Comparison of ENCODE assay signal across 11 mouse cellular contexts in the genomic region with DNA sequence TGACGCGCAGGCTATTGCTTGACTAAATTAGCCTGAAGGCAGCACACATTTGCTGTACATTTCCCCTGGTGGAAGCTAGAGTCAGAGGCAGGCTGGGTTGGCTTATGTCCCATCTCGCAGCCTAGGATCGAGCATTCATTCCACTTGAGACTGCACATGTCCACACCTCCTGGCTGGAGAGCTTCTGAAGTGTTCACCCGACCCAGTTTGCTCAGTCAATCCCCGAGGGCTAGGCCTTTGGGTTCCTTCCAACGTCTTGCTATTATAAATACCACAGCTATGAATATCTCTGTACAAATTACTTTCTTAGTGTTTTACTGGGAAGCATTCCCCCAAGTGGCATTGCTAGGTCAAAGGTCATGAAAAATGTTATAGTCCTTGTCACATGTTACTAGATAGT. TPM values are rescaled to one million over a fixed set of nuclear protein-coding genes. Genes with fewer than 3 reads are reported as not detected.
DNase-seq lines count a peak whose midpoint lies in the region; ATAC-seq lines count a peak whose summit lies in the region.
"Had no signal": no experiment of that assay in that cellular context is flagged by ENCODE, and none has a peak within 500 bp of the region (broad histone marks: within the 10 kb centered on the region; RNA-seq: fewer than 3 reads in every experiment).

No protein-coding gene starts in this region.

- no peak overlapping the region for H3K9ac ChIP-seq in midbrain, embryonic 11.5 days (ENCODE audit: low read length)
- no peak overlapping the region for H3K9ac ChIP-seq in midbrain, embryonic 16.5 days (ENCODE audit: low read depth, low read length)

- DNase-seq in midbrain, embryonic 11.5 days (ENCODE audit: low spot score, missing footprints): peak; percentile 77
- peak; percentile 83 for DNase-seq in fibroblast of lung, adult 2 months (ENCODE audit: low read depth)
- peak; percentile 23 for DNase-seq in heart, postnatal 25 days (ENCODE audit: low spot score)
- peak; percentile 91 for DNase-seq in lung, postnatal 25 days (ENCODE audit: low spot score)
- DNase-seq in c-Kit-positive CD71-positive TER-119-positive erythroid progenitor cells, embryonic 14.5 days (ENCODE audit: low spot score): no peak
- no peak for DNase-seq in forebrain, embryonic 10.5 days (ENCODE audit: extremely low spot score, low spot score)
- DNase-seq in natural killer cell, adult 2 months (ENCODE audit: low spot score in 2 of 2): no peak

- no peak overlapping the region for H3K27ac ChIP-seq in midbrain, embryonic 11.5 days (ENCODE audit: low read depth, low read length)
- no peak overlapping the region for H3K27ac ChIP-seq in midbrain, embryonic 16.5 days (ENCODE audit: low read length)
- no peak overlapping the region for H3K27ac ChIP-seq in forebrain, embryonic 10.5 days

- intact Hi-C loops in heart, postnatal 25 days (cut with DNase I): no loop called here

- no peaks in the 10 kb centered on the region for H3K36me3 ChIP-seq in midbrain, embryonic 11.5 days (ENCODE audit: control insufficient read depth, insufficient read depth, low read length)
- no peaks in the 10 kb centered on the region for H3K36me3 ChIP-seq in midbrain, embryonic 16.5 days (ENCODE audit: control insufficient read depth, insufficient read depth, low read length)
- H3K36me3 ChIP-seq in forebrain, embryonic 10.5 days (replicated peaks): no peaks in the 10 kb centered on the region
- H3K36me3 ChIP-seq: G1E had no signal

- H3K4me1 ChIP-seq in midbrain, embryonic 11.5 days (ENCODE audit: control insufficient read depth, insufficient read depth, low read length): no peaks in the 10 kb centered on the region
- H3K4me1 ChIP-seq in midbrain, embryonic 16.5 days (ENCODE audit: control insufficient read depth, insufficient read depth, low read length): no peaks in the 10 kb centered on the region
- no peaks in the 10 kb centered on the region for H3K4me1 ChIP-seq in forebrain, embryonic 10.5 days
- H3K4me1 ChIP-seq: megakaryocyte, embryonic 14.5 days had no signal

- H3K9me3 ChIP-seq in midbrain, embryonic 11.5 days (ENCODE audit: control insufficient read depth, low read length): no peaks in the 10 kb centered on the region
- H3K9me3 ChIP-seq in midbrain, embryonic 16.5 days (replicated peaks; ENCODE audit: control insufficient read depth, low read length, poor library complexity, severe bottlenecking): no peaks in the 10 kb centered on the region
- no peaks in the 10 kb centered on the region for H3K9me3 ChIP-seq in forebrain, embryonic 10.5 days
- H3K9me3 ChIP-seq: G1E; megakaryocyte, embryonic 14.5 days had no signal

- no peak overlapping the region for H3K4me3 ChIP-seq in midbrain, embryonic 11.5 days (ENCODE audit: low read depth, low read length)
- H3K4me3 ChIP-seq in midbrain, embryonic 16.5 days (ENCODE audit: low read depth, low read length): no peak overlapping the region
- no peak overlapping the region for H3K4me3 ChIP-seq in forebrain, embryonic 10.5 days
- H3K4me3 ChIP-seq: megakaryocyte, embryonic 14.5 days had no signal

- WGBS in midbrain, embryonic 11.5 days: 86% methylated on average over 7 of the region's 7 CpGs
- WGBS in midbrain, embryonic 16.5 days: 80% methylated on average over 7 of the region's 7 CpGs
- 90% methylated on average over 7 of the region's 7 CpGs for WGBS in forebrain, embryonic 10.5 days

- H3K4me2 ChIP-seq in midbrain, embryonic 11.5 days: no peak overlapping the region
- no peak overlapping the region for H3K4me2 ChIP-seq in midbrain, embryonic 16.5 days (ENCODE audit: low read length)

- ATAC-seq in midbrain, embryonic 11.5 days (ENCODE audit: low FRiP score): no peak
- ATAC-seq in midbrain, embryonic 16.5 days: no peak
- ATAC-seq: inflammation-experienced regulatory T-cells, adult 6 months had no signal

- H3K27me3 ChIP-seq in midbrain, embryonic 11.5 days (ENCODE audit: control insufficient read depth, insufficient read depth, low read length): no peaks in the 10 kb centered on the region; the same call in 1 of the 2 replicates
- no peaks in the 10 kb centered on the region for H3K27me3 ChIP-seq in midbrain, embryonic 16.5 days (ENCODE audit: control insufficient read depth, insufficient read depth, low read depth, low read length)
- no peaks in the 10 kb centered on the region for H3K27me3 ChIP-seq in forebrain, embryonic 10.5 days (ENCODE audit: poor library complexity, severe bottlenecking)

RNA-seq across cellular contexts. Expression of gene Tub, which starts 43.1 kb away (rescaled TPM):
- polyA plus RNA-seq in midbrain, embryonic 11.5 days (2014; fragmentation: Nextera tagmentation; extraction: Ambion mirVana): 10.5 TPM in 2 replicates
- polyA plus RNA-seq in midbrain, embryonic 16.5 days (2015; fragmentation: Nextera tagmentation; extraction: Ambion mirVana): 62.1 and 66.0 TPM in 2 replicates
- under 1 TPM; 0.26 to 0.36 TPM for total RNA-seq in heart, postnatal 25 days (2021)
- polyA plus RNA-seq in forebrain, embryonic 10.5 days (2016; fragmentation: Nextera tagmentation; extraction: Ambion mirVana): 5.2 and 5.3 TPM in 2 replicates
- polyA plus RNA-seq: G1E had no signal

RNA-seq across cellular contexts. Expression of gene Eif3f, which starts 59.0 kb away (rescaled TPM):
- polyA plus RNA-seq in midbrain, embryonic 11.5 days (2014; fragmentation: Nextera tagmentation; extraction: Ambion mirVana): 73.0 and 85.0 TPM in 2 replicates
- polyA plus RNA-seq in midbrain, embryonic 16.5 days (2015; fragmentation: Nextera tagmentation; extraction: Ambion mirVana): 60.9 and 62.8 TPM in 2 replicates
- total RNA-seq in heart, postnatal 25 days (2021): 10 to 100 TPM; 79.2 to 85.2 TPM
- polyA plus RNA-seq in forebrain, embryonic 10.5 days (2016; fragmentation: Nextera tagmentation; extraction: Ambion mirVana): 71.7 and 74.4 TPM in 2 replicates

Comparison
In these comparisons a context has a peak if more than half of its experiments do, and no peak if none do; other contexts are left out.
1. DNase-seq: peak in midbrain, embryonic 11.5 days (single experiment), fibroblast of lung, adult 2 months (single experiment), heart, postnatal 25 days (single experiment) and lung, postnatal 25 days (single experiment); none in c-Kit-positive CD71-positive TER-119-positive erythroid progenitor cells, embryonic 14.5 days (single experiment), forebrain, embryonic 10.5 days (single experiment) and natural killer cell, adult 2 months (0 of 2).